Mouse (Mus musculus) natural killer cell, adult 2 months (primary cell): ENCODE data around the gene Capns1.
"Not testable (repeated sequence)": the region's sequence is repeated elsewhere in the genome, so short reads cannot be mapped to it uniquely, and the experiment has no call there.

Experiments
- DNase-seq, 2 experiments: peaks; one replicate each; pipeline ENCODE4 v3.0.0; 2022; ENCODE audit warnings: low spot score in 2 of 2

Gene Capns1

DNA sequence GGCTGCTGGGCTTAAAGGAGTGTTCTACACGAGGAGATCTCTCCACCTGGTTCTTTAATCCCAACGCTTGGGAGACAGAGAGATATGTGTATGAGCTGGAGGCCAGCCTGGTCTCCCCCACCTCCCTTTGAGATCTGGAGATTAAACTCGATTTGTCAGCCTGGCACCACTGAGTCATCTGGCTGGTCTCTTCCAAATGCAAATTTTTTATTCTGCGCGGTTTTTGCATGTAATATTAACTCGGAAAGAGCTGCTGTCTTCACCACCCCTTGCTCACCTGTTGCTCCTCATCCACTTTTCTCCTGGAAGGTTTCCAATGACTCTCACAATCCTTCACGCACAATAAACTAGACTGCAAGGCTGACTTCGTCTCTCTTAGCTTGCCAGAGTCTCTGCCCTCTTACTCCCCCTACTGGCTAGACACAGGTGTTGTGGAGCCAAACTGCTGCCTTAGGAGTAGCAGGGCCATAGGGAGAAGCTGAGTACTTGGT is at the start of gene Capns1:
Gene Capns1, minus strand, starts transcription at position 331 of the 491 bp plus-strand sequence.
- peak; percentile 63 to 64 for DNase-seq

DNA sequence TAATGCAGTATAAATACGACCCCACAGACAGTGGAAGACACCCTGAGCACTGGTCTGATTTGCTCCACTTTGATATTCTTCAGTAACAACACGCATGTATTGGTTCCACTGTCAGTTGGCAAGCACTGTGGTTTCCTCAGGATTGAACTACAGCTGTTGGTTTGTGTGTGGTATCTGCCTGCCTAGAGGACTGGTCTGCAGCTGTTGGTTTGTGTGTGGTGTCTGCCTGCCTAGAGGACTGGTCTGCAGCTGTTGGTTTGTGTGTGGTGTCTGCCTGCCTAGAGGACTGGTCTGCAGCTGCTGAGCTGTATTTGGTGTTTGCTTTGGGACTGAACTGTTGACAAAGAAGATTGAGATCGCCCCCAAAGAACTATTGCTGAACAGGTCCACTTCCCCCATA is 38.8 kb upstream of the Capns1 start:
- not testable (repeated sequence) for DNase-seq

DNA sequence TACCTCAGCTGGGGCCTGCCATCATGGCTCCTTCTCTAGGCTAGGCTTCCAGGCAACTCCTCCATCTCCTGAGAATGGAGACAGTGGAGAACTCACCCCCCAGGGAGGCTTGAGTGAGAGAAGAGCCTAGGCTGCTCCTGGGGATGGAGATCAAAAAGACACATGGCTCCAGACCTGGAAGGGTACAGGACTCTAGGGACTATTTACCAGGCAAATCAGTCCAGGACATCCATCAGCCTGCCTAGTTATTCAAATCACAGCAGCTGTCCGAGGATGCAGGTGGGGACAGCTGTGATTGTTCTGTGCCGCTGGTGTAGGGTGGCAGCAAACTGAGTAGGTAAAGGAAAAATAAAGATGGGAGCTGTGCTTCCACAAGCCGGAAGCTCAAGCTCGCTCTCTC is 37.0 kb upstream of the Capns1 start, which contains the start of gene Ovol3:
Gene Ovol3, minus strand, starts transcription at position 101 of the 400 bp plus-strand sequence.
- no peak for DNase-seq

DNA sequence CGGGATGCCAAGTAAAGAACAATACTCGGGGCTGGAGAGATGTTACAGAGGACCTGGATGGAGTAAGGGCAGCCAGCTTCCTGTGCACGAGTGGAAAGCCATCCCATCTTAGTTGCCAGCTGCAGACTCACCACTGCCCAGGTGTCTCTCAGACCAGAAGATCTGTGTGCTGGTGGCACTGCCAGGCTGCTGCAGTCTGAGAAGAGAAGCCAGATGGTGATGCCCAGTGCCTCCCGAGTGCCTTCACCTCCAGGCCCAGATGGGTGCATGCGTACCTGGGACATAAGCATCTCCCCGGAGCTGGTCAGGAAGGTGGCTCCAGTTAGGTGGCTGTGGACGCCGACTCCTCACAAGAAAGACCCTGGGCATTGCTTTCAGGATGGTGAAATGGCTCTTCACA is 36.5 kb upstream of the Capns1 start:
- DNase-seq = no peak

DNA sequence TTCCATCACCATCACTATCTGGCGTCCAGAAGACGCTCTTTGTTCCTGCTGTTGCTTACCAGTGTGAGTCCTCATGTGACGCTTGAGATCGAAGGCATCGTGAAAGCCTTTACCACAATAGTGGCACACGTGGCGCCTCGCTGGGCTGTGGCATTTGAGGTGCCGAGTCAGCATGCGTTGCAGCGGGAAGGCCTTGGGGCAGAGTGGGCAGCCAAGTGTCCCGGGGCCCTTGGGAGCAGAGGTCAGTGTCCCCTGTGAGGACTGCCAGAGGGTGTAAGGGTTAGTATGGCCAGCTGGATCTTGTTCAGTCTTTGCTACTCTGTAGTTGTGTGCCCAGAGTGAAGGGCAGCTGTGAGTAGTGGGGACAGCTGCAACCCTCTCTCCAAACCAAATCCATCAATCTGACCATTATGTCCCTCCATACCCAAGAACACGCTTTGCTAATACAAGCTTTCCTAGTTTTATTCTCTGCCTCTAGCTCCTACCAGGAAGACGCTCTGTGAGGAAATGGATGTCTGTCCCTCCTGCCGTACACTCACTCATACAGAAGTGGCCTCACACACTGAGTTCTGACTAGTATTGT is 35.8 kb upstream of the Capns1 start:
- DNase-seq = no peak

DNA sequence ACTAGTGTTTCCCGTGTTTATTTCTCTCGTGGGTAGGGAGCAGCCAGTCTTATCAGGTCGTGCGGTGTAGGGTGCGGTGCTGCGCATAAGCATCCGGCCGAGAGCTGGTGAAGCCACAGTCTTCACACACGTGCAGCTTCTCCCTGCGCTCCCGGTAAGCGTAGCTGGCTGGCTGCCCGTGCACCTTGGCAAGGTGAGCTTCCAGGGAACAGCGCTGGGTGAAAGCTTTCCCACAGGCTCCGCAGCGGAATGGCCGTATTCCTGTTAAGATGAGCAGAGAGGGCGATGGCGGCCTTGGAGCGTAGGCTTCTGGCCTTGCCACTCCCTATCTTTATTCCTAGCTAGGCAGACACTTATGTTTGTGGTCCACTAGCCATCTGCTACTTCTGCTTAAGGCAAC is 34.8 kb upstream of the Capns1 start:
- DNase-seq = no peak

DNA sequence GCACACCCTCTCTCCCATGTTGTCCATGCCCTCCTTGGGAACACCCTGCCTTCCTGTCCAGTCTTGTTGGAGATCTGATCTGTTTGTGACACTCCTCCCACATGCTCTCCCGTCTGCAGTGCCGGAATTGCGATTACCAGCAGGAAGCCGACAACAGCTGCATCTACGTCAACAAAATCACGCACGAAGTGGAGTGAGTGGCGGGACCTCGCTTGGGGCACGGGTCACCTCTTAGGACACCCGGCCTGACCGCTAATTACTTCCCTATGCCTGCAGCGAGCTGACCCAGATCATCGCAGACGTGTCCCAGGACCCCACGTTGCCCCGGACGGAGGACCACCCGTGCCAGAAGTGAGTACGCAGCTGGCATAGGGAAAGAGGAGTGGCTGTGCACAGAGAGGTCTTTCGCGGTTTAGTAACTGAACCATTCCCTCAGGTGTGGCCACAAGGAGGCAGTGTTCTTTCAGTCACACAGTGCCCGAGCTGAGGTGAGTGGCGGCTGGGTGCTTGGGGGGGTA is 34.1 kb upstream of the Capns1 start:
- peak; percentile 67 to 73 for DNase-seq

DNA sequence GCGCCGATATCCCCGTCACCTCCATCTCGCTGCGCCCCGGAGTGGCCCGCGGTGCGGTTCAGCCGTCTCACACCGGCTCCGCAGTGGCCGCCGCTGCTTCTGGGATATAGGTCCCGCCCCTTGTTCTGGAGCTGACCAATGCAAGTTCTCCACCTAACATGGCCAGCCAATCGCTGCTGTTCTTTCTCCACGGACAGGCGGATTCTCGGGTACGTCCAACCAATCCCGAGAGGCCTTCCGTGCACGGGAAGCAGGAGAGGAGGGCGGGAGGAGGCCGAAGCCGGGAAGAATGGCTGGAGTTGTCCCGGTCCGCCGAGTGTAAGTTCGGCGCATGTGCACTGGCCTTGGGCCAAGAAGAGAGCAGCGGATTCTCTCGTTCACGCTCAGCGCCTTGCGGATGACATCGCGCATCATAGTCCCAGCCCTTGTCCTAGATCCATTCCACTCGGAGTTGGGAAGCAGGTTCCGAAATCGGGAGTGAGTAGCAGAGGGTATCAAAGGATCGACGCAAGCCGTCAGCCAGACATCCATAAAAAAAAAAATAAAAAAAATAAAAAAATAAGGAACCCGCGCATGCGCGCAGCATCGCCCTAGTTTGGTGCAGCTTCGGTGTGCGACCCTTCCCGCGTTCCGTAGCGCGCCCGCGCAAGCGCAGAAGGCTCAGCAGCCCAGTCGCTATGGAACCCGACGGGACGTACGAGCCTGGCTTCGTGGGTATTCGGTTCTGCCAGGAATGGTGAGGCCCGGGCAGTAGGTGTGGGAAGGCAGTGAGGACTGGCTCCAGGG is 33.3 kb upstream of the Capns1 start, which contains the start of the genes Polr2i and Tbcb:
Gene Polr2i, plus strand, starts transcription at position 280 of the 786 bp plus-strand sequence.
Gene Tbcb, minus strand, starts transcription at position 604 of the 786 bp plus-strand sequence.
- DNase-seq = peak; percentile 92 to 94

DNA sequence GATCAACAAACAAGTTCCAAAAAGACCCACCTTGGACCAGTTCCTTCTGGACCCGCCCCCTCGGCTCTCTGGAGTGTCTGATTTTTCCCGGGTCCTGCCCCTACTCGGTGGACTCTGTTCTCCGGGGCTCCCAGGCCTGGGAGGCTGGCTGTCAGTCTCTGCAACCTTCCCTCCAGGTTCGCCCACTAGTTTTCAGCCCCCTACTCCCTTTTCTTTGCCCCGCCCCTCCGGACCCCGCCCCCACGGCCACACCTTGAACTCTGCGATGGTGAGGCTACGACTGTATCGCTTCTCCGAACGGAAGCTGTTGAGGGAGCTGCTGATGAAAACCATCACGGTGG is 32.7 kb upstream of the Capns1 start:
- DNase-seq = no peak

DNA sequence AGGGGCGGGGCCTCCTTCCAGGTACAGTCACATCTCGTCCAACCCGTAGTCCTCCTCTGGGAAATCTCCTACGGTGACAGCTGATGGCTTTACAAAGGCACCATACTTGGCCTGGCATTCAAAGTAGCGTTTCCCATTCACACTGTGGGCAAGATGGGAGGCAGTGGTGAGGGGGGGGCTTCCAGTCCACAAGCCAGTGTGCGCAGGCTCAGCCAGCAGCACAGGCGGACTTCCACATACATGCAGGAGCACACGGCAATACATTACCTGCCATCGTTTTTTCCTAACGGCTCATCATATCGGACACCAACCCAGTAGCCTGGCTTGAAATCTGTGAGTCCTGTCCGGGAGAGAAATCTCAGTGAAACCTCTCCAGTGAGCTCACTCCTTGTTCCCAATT is 25.6 kb upstream of the Capns1 start:
- DNase-seq = no peak

DNA sequence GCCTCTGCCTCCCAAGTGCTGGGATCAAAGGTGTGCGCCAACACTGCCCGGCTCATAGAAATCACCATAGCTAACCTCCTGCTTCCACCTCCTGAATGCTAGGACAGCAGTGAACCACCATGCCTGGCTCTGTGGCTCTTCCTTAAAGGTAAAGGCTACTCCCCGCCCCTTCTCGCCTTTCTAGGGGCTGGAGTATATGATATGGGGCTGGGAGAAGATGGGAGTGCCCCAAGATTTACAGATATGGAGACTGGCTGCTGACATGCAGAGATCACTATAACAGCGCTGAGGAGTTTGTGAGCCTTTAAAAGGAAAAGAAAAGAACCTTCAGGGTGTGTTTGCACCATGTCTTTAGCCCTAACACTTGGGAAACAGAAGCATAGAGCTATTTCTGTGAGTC is 23.6 kb upstream of the Capns1 start:
- DNase-seq = no peak

DNA sequence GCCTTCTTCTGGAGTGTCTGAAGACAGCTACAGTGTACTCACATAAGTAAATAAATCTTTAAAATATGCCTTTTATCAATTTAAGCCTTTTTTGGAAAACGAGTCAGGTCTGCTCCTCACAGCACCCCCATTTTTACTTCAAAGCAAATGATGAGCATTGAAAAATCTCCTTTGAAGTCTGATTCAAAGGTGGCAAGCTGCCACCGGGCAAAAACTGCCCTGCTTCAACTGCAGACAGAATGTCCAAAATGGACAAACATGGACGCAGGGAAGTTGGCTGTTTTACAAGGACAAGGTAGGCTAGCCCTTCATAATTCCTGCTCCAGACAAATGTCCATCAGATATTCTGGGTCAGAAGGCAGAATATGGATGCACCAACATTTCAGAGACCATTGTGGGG is 22.8 kb upstream of the Capns1 start:
- DNase-seq = no peak

DNA sequence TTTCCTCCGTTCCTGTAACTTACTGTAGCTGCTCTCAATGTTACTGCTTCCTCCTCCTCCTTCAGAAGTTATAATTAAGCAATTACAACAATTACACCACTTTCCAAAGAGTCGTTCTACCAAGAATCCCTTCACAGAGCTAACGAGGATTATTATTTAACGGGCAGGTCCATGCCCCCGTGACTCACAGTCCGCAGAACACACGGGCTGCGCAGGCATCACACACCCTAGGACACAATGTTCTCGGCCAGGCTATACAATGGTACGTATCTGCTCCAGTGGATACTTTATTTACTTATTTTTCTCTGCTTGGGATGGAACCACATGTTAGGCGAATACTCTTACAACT is 21.4 kb upstream of the Capns1 start:
- DNase-seq = no peak

DNA sequence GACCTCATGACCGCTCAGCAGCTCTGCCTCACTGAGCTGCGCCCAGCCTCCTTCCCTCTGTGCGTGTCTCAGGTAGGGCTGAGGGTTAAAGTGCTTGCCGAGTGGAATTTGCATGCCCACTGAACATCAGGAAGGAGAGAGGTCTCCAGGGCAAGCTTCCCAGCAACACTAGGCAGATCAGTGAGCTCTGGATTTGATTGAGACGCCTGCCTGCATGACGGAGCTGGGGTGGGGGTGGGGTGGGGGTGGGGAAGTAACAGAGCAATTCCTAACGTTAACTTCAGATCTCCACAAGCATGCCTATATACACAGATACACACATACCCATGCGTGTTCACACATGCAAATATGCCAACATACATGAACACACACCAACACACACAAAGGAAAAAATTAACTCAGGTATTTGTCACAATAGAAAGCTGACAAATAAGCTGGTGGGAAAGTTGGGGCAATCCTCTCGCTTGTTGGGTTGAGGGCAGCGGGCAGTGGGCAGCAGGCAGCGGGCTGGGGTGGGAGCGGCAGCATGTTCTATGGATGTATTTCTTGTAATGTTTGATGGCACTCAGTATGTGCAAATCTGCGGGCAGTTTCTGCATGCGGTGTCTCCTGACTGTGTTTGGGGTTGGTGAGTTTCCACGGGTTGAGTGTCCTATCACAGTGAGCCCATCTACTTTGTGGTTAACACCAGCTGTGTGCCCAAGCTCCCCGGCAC is 20.8 kb upstream of the Capns1 start:
- peak; percentile 29 to 55 for DNase-seq

DNA sequence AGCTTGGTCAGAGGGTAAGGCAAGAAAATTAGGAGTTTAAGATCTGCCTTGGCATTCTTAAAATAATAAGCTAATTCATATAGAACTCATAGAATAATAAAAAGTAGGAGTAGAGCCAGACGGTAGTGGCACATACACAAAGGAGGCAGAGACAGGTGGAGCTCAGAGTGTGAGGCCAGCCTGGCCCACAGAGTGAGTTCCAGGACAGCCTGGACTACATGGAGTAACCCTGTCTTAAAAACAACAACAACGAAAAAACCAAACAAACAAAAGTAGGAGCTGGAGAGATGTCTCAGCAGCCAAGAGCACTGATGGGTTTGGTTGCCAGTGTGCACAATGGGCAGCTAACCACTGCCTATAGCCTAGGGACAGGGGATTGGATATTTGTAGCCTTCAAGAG is 18.7 kb upstream of the Capns1 start:
- no peak for DNase-seq

DNA sequence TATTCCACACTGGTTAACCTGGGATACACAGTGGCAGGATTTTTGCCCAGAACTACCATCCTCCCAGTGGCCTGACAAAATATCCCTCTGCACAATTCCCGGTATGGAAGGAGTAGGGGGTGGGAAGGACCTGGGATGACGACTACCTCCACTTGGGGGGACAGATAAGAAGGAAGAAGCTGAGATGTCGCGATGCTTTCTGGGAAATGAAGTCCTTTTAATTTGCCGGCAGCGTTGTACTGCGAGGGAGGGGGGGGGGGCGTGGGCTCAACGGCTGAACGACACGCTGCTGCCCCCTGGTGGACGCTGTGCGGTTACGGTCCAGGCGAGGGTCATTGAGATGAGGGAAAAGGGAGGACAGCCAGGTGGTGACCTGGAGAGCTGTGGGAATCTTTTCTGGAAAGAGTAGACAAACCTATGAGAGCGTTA is 18.1 kb upstream of the Capns1 start:
- DNase-seq = peak; percentile 59 to 68

DNA sequence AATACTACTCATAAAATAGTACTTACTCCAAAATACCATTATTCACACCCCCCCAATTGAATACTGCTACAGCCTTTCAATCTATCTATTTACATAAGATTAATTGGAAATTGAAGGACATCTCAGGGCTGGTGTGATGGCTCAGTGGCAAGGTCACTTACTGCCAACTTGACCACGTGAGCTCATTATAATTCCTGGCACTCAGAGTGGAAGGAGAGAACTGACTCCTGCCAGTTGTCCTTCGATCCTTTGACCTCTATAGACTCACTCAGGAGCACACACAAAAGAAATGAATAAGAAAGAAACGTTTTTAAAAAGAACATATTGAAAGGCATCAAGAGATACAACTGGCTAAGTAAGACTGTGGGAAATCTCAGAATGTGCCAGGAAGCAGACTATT is 17.3 kb upstream of the Capns1 start:
- no peak for DNase-seq

DNA sequence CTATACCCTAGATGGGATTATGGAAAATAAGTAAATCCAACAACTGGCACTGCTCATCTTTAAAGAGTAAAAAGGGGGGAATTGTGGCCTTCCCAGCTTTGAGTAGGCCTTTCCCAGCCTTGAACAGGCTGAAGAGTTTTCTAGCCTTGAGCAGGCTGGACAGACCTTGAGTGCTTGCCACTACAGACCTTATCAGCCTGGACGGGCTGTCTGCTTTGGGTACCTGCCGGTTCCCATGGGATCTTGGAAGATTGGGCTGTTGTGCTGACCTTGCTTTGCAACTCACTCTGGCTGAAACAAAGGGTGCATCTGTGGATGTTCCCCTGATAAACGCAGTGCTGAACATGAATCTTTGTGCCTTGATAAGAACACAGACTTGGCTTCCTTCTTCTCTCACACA is 15.3 kb upstream of the Capns1 start:
- DNase-seq = no peak

DNA sequence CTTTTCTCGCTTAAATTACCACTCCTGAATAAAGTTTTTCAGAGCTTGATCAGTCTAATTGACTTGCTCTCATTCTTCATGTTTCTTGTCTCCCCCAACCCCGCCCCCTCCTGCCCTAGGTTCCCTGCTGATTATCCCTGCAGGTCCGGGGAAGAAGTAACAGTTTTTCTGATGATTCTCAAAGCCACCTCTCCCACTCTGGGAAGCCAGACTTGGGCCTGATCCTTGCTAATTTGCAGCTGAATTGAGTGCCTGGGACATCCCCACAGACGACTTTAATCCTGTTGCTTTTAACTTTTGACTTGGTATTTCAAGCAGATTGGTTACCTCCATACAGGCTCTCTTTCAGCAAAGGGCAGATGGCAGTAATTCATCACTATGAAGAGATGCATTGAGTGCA is 12.4 kb upstream of the Capns1 start:
- DNase-seq = no peak

DNA sequence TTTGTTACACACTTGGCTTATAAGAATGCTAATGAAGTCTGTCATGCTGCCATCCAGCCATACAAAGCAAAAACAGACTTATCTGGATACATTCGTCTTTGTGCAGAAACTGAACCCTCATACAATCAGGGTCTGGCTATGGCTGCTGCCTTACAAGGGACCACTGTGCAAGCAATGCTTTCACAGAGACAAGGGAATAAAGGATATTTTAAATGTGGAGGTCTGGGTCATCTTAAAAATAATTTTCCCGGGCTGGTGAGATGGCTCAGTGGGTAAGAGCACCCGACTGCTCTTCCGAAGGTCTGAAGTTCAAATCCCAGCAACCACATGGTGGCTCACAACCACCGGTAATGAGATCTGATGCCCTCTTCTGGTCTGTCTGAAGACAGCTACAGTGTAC is 7.8 kb upstream of the Capns1 start:
- not testable (repeated sequence) for DNase-seq

DNA sequence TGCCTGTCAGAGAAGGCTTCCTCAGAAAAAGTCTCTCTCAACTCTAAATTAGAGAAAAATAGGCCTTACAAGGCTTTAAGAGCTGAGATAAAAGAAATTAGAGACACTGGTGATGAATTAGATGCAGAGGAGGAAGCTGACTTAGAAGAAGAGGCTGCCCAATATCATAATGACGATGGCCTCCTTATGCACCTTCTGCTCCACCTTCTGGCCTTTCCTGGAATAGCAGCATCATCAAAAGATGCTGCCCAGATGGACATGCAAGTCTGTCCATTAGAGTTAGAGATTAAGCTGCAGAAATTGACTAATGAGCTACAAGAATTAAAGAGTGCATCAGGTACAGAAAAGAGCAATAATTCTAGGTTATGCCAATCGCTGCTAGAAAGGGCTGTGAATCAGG is 6.8 kb upstream of the Capns1 start:
- DNase-seq = peak; percentile 53 to 64

DNA sequence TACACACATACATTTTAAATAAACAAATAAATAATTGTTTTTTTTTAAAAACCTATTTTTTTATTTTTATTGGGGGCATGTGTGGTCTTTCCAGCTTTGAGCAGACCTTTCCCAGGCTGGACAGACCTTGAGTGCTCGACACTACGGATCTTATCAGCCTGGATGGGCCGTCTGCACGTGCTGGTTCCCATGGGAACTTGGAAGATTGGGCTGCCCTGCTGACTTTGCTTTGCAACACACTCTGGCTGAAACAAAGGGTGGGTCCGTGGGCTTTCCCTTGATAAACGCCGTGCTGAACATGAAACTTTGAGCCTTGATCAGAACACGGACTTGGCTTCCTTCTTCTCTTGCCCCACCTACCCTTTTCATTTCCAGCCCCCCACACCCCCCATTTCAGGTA is 5.8 kb upstream of the Capns1 start:
- DNase-seq = no peak
